Mouse (Mus musculus): ENCODE data around the gene Dapp1. TPM values are rescaled to one million over a fixed set of nuclear protein-coding genes. Genes with fewer than 3 reads are reported as not detected.
"Not testable (repeated sequence)": the region's sequence is repeated elsewhere in the genome, so short reads cannot be mapped to it uniquely, and the experiment has no call there.

Dapp1 gene
- total RNA-seq, 2 experiments from 2014 or later, result 18.3 to 34.1 TPM

DNA sequence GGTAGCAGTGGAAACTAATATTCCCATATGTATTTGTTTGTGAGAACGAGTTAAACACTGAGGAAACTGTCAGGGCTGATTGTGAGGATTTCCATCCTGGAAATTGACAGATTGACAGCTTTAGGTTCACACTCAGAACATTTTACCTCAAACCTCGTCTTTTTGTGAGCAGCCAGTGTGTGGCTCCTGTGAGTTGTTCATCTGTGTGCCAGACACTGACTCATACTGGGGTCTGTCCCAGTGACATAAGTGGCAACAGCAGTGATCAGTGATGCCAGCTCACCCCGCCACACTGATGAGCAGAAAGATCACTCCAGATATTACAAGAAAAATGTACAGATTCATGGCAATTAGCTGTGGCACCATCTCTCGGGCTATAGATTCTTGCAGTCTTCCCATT lies 21.9 kb downstream of the Dapp1 start:
- ATAC-seq (replicated peaks; ENCODE audit: low FRiP score, poor library complexity, severe bottlenecking), result no peak

DNA sequence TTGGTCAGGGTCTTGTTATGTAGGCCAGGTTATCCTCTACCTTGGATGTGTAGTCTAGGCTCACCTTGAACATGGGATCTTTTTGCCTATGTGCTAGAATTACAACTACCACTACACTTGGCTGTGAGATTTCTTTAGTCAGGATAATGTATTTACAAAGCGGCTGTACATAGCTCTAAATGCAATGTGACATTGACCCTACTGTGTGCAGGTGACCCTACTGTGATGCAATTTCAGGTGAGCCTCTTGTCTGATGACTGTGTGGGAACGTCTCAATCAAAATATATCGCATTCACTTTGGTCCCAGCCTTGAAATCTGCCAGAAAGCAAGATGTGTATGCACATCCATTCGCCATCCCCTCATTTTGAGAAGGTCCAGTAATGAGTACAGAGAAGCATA lies 23.0 kb downstream of the Dapp1 start:
- ATAC-seq (replicated peaks; ENCODE audit: low FRiP score, poor library complexity, severe bottlenecking), result no peak

DNA sequence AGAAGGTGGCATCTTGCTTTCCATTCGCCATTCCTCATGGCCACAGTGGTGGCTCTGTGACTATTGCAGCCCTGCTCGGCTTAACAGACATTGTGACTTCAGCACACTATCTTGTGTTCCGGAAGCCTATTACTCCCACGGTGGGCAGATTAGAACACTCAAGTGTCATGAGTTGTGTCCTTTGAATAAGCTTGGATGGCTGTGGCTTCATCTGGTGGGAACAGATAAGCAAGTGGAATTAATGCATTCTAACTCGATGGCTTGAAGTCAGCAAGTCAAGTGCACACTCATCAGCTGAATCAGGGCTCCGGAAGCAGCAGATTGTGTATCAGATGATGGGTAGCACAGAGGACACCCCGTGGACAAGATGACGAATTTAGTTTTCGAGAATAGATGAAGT lies 23.5 kb downstream of the Dapp1 start:
- peak; percentile 82 for ATAC-seq (replicated peaks; ENCODE audit: low FRiP score, poor library complexity, severe bottlenecking)

DNA sequence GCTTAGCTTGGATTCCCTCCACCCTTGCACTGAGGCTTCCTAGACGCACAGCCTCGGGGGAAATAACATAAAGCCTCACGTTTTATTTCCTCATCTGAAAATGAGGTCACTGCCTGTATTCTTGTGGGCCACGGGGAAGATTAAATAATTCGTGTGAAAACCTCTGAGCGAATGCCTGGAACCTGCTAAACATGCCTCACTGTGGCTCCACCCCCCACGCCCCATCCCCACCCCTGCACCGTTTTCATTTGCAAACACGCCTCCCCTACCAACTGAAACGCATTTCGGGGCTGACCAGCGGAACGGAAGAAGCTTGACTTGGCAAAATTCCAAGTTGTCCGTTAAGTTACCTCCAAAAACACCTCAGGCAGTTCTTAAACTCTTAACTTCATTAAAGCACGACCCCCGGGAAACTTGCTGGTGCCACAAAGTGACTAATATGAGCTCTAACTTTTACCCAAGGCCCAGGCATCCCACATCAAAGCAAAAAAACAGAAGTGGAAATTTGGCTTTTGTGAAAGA lies 25.7 kb downstream of the Dapp1 start:
- peak; percentile 26; the same call in 1 of the 2 replicates for ATAC-seq (replicated peaks; ENCODE audit: low FRiP score, poor library complexity, severe bottlenecking)

DNA sequence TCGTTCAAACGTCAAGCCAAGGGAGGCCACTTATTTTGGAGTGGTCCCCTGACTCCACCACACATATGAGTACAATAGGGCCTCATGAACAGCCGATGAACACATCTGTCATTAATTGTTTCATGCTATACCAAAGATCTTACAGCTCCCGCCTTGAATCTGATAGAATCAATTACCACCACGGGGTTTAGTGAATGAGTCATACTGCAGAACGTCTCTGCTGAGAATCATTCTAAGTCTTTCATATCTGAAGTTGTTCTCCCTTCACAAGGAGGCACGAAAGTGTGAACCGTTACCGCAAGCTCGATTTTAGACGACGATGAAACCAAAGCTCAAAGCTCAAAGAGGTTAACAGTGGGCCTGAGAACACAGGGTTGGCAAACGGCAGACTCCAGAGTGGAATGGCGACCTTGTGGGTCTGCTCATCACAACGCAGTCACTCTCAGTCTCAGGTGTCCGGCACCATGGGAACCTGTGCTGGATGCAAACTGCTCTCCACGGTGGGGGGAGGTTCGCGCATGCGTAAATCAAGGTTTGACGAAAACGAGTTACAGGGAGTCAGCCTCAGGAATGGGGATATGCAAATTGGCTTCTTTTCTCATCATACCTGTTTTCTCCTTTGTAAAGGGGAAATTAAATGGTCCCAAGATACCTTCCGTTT lies 27.0 kb downstream of the Dapp1 start:
- no peak for ATAC-seq (replicated peaks; ENCODE audit: low FRiP score, poor library complexity, severe bottlenecking)

DNA sequence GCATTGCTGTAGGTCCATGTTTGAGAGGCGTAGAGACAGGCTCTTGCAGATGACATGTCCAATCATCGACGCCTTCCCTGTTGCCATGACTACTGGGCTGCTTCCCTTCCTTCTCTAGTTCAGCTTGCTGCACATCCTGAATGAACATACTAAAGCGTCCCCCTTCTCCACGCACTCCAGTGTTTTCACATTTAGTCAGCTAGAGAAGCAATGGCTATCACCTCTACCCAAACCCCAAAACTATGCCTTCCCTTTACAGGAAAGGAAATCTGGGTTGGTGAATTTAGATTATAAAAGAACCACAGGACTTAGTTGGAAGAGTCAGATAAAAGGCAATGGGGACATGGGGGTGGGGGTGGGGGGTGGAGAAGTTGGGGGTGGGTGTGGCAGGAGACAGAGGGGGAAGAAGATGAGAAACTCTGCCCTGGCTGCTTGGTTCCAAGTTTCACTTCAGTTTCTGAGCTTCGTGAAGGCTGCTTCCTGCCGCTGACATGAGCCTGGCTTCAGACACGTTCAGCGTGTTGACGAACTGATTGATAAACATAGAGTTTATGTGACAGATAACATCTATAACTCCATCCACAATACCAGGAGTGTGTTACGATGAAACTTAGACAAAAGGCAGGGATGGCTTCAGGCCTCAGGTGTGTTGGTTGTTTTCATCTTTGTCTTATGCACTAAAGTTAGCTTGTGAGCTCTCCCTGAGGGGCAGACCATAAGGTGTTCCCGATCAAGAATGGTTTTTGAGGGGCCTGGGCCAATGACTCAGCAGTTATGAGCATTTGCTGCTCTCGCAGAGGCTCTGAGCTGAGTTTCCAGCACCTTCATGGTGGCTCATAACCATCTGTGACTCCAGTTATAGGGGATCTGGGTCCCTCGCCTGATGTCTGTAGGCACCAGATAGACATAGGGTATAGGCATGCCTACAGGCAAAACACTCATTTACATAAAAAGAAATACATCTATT lies 28.1 kb downstream of the Dapp1 start:
- ATAC-seq (replicated peaks; ENCODE audit: low FRiP score, poor library complexity, severe bottlenecking), result peak; percentile 56

DNA sequence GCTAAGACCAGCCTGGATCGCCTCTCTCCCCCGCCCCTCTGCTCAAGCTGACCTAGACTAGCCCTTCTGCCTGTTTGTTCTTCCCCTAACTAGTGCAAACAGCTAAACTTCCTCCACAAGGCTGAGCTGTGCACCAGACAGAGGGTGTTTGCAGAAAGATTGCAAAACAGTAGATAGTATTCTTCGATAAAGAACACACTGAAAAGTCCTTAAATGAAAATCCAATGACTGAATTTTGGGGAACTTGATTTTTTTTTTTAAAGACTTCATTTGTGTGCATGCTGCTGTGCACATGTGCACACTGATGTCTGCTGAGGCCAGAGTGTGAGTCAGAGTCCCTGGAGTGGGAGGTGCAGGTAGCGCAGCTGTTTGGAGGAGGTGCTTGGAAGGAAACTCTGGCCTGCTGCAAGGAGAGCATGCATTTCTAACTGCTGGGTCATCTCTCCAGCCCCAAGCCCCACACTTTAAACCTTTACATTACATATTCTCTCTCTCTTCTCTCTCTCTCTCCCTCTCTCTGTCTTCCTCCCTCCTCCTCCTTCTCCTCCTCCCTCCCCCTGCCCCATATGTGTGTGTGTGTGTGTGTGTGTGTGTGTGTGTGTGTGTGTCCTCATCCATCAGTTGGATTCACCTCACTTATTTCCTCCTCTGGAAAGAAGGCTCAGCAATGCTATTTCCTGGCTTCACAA lies 29.0 kb downstream of the Dapp1 start:
- ATAC-seq (replicated peaks; ENCODE audit: low FRiP score, poor library complexity, severe bottlenecking), result peak; percentile 66

DNA sequence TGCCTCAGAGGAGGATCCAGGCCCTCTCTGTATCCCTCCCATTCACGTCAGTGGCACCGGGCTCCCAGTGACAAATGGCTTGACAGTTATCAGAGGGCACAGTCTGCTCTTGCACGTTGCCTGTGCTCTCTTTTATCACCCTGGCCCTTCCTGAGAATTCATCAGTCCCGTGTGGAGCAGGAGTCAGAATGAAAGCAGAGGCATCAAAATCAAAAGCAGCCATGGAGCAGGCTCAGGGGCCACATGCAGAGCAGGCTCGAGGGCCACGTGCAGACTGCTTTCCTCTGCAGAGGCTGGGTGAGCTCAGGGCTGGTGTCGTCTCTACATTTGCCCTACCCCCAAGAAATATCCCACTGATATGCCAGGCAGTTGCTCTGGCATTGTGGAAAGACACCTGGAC lies 29.5 kb downstream of the Dapp1 start:
- peak; percentile 68 for ATAC-seq (replicated peaks; ENCODE audit: low FRiP score, poor library complexity, severe bottlenecking)

DNA sequence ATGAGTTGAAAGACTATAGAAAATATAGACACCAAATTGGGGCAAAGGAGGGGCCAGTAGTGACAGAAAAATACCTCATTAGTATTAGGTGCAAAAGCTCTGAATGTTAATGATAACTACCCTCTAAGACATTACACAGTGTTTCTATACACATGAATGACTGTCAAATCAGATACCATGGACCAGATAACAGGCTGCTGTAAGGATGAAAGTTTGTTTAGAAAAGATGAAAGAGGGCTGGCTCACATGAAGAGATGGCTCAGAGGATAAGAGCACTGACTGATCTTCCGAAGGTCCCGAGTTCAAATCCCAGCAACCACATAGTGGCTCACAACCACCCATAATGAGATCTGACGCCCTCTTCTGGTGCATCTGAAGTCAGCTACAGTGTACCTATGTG lies 30.0 kb downstream of the Dapp1 start:
- not testable (repeated sequence) for ATAC-seq (replicated peaks; ENCODE audit: low FRiP score, poor library complexity, severe bottlenecking)

DNA sequence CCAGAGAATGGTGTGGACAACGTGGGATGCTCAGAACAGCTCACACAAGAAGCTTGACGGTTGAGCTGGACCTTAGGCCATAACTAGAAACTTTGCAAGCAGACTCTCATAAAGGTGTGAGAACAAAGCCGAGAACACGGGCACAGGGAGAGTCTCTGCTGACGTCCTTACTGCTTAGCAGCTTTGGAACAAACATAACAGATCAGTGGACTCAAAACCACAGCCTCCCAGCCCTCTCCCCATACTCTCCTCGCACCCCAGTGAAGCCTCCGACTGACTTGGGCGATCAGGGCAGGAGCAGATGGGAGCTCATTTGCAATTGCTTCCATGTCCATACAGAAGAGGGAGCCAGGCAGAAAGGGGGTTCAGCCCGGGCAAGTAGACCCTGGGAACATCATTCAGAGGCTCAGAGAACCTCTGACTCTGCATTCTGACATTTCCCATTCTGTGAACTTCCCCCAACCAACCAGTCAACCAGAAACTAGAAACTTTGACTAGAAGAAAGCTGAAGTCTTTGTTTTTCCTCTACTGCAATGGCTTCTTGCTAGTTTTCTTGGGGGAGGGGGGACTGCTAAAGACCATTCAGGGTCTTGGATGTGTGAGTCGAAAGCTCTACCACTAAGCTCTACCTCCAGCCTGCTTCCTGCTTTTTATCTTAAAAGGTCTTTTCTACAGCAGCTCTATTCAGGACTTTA lies 31.0 kb downstream of the Dapp1 start:
- no peak for ATAC-seq (replicated peaks; ENCODE audit: low FRiP score, poor library complexity, severe bottlenecking)

DNA sequence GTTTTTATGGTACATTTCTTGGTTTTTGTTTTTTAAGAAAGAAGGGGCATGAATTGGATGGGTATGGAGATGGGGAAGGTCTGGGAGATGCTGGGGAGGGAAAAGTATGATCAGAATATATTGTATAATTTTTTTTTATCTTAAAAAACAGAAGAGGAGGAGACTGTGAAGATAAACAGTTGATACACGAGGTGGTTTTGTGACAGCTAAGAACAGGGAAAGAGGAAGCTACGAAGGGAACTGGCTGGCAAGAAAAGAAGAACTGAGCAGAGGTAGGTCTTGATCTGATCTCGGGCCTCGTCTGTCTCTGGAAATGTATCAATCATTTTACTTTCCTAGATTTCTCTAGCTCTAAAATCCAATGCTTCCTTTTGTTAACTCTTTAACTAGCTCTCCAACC lies 33.8 kb downstream of the Dapp1 start:
- no peak for ATAC-seq (replicated peaks; ENCODE audit: low FRiP score, poor library complexity, severe bottlenecking)

DNA sequence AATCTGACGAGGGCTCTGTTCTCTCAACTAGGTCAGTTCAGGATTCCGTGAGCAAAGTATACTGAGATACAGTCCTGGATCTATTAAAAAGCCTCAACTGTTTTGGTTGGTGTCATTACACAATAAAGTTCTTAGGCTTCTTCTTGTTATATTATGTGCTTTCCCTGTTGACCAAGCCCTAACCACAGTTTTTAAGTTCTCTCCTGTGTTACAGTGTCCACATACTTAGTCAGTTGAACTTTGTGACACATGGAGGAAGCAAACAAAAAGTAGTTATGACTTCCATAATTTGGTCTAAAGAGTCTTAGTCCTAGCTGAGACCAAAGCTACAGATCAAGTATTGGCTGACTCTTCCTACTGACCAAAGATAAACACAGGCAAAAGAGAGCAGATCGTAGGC lies 34.5 kb downstream of the Dapp1 start:
- no peak for ATAC-seq (replicated peaks; ENCODE audit: low FRiP score, poor library complexity, severe bottlenecking)

DNA sequence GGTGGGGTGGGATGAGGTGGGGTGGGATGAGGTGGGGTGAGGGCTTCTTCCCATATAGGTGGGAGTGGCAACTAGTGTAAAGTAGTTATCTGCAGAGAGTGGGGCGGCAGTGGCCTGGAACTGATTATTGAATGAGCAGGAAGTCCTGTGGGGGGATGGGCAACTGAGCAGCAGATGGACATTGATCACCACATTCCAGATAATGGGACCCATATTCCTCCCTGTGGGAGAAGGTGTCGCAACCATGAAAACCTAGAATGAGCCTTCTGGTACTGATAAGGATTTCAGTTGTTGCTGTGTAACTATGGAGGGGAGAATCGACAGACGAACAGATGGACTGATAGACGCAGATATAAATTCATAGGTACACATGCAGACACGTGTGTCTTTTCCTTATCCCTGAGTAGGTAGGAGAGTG lies 37.6 kb downstream of the Dapp1 start:
- no peak for ATAC-seq (replicated peaks; ENCODE audit: low FRiP score, poor library complexity, severe bottlenecking)

DNA sequence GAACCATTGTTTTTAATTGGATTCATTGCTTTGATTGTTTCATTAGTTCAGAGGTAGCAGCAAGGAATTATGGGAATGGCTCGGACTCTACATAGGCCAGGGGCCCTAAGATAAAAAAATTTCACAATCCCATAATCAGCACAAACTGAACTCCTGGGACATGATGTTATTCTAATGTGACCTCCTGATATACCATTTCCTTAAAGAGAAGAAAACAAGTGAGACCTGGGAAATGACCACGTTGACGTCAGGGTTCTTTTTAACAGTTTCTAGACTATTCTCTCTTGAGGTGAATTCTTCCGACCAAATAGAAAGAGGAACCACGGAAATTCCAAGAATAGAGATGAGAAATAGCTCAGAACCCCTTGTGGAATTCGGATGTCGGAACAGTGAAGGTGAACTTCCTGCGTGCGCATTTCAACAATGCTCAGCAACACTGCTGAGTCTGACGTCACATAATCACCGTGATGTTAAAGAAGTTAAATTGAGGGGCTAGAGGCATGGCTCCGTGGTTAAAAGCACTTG lies 39.2 kb downstream of the Dapp1 start:
- no peak for ATAC-seq (replicated peaks; ENCODE audit: low FRiP score, poor library complexity, severe bottlenecking)

DNA sequence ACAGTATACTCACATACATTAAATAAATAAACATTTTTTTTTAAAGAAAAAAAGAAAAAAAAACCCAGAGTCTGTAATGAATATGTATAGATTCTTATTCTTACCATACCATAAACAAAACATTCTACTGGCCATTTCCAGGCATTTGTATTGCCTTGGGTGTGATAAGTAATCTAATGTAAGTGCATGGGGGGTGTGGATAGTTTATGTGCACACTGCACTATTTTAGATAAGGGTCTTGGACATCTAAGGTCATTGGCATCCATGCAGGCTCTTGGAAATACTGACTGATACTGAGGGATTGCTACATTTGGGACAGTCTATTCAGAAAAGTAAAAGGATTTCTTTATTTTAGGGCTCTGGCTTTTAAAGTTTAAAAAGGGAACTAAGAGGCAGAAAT lies 39.8 kb downstream of the Dapp1 start:
- ATAC-seq (replicated peaks; ENCODE audit: low FRiP score, poor library complexity, severe bottlenecking), result peak; percentile 53; the same call in 1 of the 2 replicates

DNA sequence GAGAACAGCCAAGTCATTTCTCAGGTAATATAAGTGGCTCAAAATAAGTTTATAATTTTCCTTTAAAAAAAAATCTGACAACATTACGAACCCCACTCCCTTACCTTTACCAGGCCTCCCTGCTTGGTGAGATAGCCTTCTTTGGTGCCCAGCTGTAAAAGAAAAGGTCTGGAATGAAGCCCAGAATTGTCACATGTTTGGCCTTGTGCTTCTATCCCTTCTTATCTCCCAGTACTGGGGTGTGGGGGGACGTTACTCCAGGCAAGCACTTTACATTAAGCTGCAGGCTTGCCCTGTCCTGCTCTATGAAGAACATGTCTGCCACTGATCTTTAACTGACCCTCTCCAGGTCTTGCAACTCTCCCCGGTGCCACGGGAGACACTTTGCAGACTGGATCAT lies 40.6 kb downstream of the Dapp1 start:
- peak; percentile 80 for ATAC-seq (replicated peaks; ENCODE audit: low FRiP score, poor library complexity, severe bottlenecking)

DNA sequence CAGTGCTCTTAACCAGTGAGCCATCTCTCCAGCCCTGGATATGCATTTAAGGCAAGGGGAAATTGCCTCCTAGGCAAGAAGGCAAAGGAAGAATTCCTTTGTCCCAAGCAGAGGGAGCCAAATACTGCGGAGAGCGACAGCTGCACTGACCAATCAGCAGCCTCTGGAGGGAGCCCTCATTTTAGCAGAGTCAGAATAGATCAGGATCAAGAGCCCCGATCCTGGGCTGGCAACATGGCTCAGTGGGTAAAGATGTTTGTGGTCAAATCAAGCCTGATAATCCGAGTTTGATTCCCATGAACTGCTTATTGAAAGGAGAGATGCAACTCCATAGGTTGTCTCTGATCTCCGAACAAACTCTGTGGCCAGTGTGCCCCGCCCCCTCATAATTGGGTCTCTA lies 42.7 kb downstream of the Dapp1 start:
- ATAC-seq (replicated peaks; ENCODE audit: low FRiP score, poor library complexity, severe bottlenecking), result no peak

DNA sequence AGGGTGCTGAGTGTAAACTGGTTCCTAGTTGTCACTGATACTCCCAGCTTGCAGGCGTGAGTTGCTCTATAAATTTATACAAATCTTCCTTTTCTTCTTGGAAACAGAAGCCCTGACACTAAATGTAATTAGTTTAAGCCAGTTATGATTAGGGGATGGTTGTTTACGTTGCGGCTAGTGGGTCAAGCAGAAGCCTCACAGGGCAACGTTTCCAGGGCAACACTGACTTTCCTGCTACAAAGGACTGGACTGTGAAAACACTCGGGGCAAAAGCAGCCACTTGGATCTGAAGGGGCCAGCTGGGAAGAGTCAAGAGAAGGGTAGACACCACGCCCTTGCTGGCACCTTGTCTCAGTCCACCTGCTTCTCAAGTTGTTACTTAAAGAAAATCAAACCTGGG lies 44.8 kb downstream of the Dapp1 start:
- ATAC-seq (replicated peaks; ENCODE audit: low FRiP score, poor library complexity, severe bottlenecking), result no peak
